In genomic region chr5:109923261-109924071, GRCm38 (mm10) we compare ENCODE assay signal across 8 mouse cellular contexts. TPM values are rescaled to one million over a fixed set of nuclear protein-coding genes. Genes with fewer than 3 reads are reported as not detected.
DNase-seq lines count a peak whose midpoint lies in the region; ATAC-seq and TF ChIP-seq lines count a peak whose summit lies in the region.
"Not testable (repeated sequence)": the region's sequence is repeated elsewhere in the genome, so short reads cannot be mapped to it uniquely, and the experiment has no call there.

Gene Gm15446 (plus strand): TSS chr5:109923400.

- H3K27me3 ChIP-seq in hindbrain, postnatal 0 days (ENCODE audit: insufficient read depth, low read length) = not testable (repeated sequence)

- peak within 1 kb of the TSS; percentile 43 for H3K4me2 ChIP-seq in hindbrain, postnatal 0 days (ENCODE audit: low read depth, low read length)

- H3K4me1 ChIP-seq in hindbrain, postnatal 0 days (ENCODE audit: insufficient read depth, low read length) = not testable (repeated sequence)

- DNase-seq in ZHBTc4 (ENCODE audit: low read depth, low spot score) = peak; percentile 88
- DNase-seq in gastrocnemius, adult 2 months = peak; percentile 92
- peak; percentile 88 for DNase-seq in hindbrain, postnatal 0 days (ENCODE audit: low spot score)
- peak; percentile 82 to 86 for DNase-seq in left cerebral cortex, adult 2 months (ENCODE audit: extremely low spot score in 1 of 2, low spot score in 2 of 2)
- peak; percentile 90 to 94 for DNase-seq in right cerebral cortex, adult 2 months (ENCODE audit: low spot score in 2 of 2)
- DNase-seq in urinary bladder, postnatal 14 days (ENCODE audit: low spot score) = peak; percentile 93

- H3K27ac ChIP-seq in gastrocnemius, adult 2 months = peak within 1 kb of the TSS; percentile 84
- H3K27ac ChIP-seq in hindbrain, postnatal 0 days = peak within 1 kb of the TSS; percentile 26; the same call in 1 of the 2 replicates
- H3K27ac ChIP-seq in left cerebral cortex, adult 2 months = peak within 1 kb of the TSS; percentile 86

- peak; percentile 99 for ATAC-seq in common myeloid progenitor, adult 5-6 weeks (replicated peaks; ENCODE audit: low read depth, poor library complexity, severe bottlenecking)
- peak; percentile 100 for ATAC-seq in hindbrain, postnatal 0 days
- peak; percentile 98 for ATAC-seq in megakaryocyte, adult 5-6 weeks (ENCODE audit: poor library complexity, severe bottlenecking)

- not testable (repeated sequence) for H3K9me3 ChIP-seq in hindbrain, postnatal 0 days (ENCODE audit: low read length)

- not testable (repeated sequence) for H3K36me3 ChIP-seq in hindbrain, postnatal 0 days (ENCODE audit: insufficient read depth, low read length)

- not testable (repeated sequence) for TF ChIP-seq CTCF in gastrocnemius, adult 2 months (IDR thresholded peaks at IDR 0.05); hindbrain, postnatal 0 days (IDR thresholded peaks at IDR 0.05; ENCODE audit: low read depth); left cerebral cortex, adult 2 months (IDR thresholded peaks at IDR 0.05)

- intact Hi-C loops in gastrocnemius, adult 2 months (cut with DNase I) = loop anchor here (5.0 kb wide), 1 partner anchor 56 kb away; no protein-coding TSS in a partner anchor
- intact Hi-C loops in left cerebral cortex, adult 2 months (cut with DNase I) = loop anchor here (1.0 kb wide), 1 partner anchor 60 kb away; no protein-coding TSS in a partner anchor

- peak within 1 kb of the TSS; percentile 72 for H3K4me3 ChIP-seq in gastrocnemius, adult 2 months
- H3K4me3 ChIP-seq in hindbrain, postnatal 0 days (ENCODE audit: low read length) = peak within 1 kb of the TSS; percentile 47
- peak within 1 kb of the TSS; percentile 64 for H3K4me3 ChIP-seq in left cerebral cortex, adult 2 months

- under 1% methylated on average over 21 of the region's 22 CpGs for WGBS in hindbrain, postnatal 0 days

- H3K9ac ChIP-seq in hindbrain, postnatal 0 days (replicated peaks; ENCODE audit: low read length) = not testable (repeated sequence)

RNA-seq across cellular contexts. Expression of gene Gm15446, which starts in this region (rescaled TPM):
- total RNA-seq in common myeloid progenitor, adult 5-6 weeks (2017) = 164 and 199 TPM in 2 replicates
- total RNA-seq in gastrocnemius, adult 2 months (2021) = 1 to 10 TPM; 3.1 to 9.1 TPM
- 3.6 and 5.2 TPM in 2 replicates for total RNA-seq in hindbrain, postnatal 0 days (2014; rRNA removed)
- 0.38 and 0.59 TPM in 2 replicates for polyA plus RNA-seq in hindbrain, postnatal 0 days (2015; fragmentation: Nextera tagmentation; extraction: Ambion mirVana)
- 10 to 100 TPM; 38.3 to 40.0 TPM for total RNA-seq in left cerebral cortex, adult 2 months (2021)
- 7.4 and 15.5 TPM in 2 replicates for total RNA-seq in megakaryocyte, adult 5-6 weeks (2015)
- 28.0 and 31.8 TPM in 2 replicates for total RNA-seq in megakaryocyte, adult 5-6 weeks (2017)

Comparison
In these comparisons a context has a peak if more than half of its experiments do, and no peak if none do; other contexts are left out.
1. Peak in every context shown above with its lines: DNase-seq, ATAC-seq, H3K4me3 ChIP-seq and H3K27ac ChIP-seq.
2. H3K27ac ChIP-seq: peak in every context shown above with its lines; median percentile 86 in left cerebral cortex, adult 2 months; 84 in gastrocnemius, adult 2 months; 26 in hindbrain, postnatal 0 days.